Mouse (Mus musculus) left cerebral cortex, adult 9 months (tissue): Measurements from ENCODE around the gene H2-Q1.
A peak's percentile ranks its signal among the peaks of the same experiment; 100 is the strongest.
"Not testable (repeated sequence)": the region's sequence is repeated elsewhere in the genome, so short reads cannot be mapped to it uniquely, and the experiment has no call there.

Experiments
- DNase-seq, 2 experiments: peaks; one replicate each; pipeline ENCODE4 v3.0.0; 2022; ENCODE audit warnings: low spot score in 2 of 2

H2-Q1 gene

DNA sequence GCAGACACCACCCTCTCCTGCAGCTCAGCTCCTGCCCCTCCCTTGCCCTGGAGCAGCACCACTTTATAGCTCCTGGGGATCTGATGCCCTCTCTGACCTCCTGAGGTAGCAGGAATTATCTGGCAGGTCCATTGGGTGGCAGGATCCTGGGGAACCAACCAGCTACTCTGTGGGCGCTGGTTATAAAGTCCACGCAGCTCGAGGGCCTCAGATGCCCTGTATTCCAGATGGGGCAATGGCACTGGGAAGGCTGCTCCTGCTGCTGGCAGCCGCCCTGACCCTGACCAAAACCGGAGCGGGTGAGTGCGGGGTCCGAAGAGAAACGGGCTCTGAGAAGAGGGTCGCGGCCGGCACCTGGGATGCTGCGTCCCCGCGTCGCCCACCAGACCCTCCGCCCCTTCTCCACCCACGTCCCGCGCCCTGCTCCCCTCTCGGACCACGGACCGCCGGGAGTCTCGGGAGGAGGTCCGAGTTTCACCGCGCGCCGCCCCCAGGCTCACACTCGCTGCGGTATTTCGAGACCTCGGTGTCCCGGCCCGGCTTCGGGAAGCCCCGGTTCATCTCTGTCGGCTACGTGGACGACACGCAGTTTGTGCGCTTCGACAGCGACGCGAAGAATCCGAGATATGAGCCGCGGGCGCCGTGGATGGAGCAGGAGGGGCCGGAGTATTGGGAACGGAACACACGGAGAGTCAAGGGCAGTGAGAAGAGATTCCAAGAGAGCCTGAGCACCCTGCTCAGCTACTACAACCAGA is at the start of gene H2-Q1:
Gene H2-Q1, plus strand, starts transcription at position 79 of the 755 bp plus-strand sequence.
- DNase-seq, result no peak

- DNase-seq, result no peak
Measured at GRCm38 (mm10) chr17:35272249-35272648, 48.0 kb upstream of the H2-Q1 start.

DNA sequence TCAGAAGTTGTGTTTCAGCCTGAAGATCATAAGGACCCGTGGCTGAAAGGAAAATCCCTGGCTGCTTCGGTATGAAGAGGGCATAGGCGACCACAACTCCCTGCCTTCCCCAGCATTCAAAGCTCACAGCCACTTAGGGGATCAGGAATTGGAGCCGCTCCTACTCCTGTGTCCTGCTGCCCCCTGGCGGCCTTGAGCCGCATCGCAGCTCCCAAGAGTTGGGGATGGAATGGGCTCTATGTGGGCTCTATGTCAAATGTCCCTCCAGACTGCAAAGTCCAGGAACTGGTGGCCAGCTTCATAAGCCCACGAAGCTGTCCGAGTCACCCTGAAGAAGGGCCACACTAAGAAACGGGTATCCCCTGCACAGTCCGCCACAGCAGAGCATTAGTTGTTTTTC is 45.4 kb upstream of the H2-Q1 start:
- DNase-seq, result peak in 1 of 2 experiments; percentile 88

DNA sequence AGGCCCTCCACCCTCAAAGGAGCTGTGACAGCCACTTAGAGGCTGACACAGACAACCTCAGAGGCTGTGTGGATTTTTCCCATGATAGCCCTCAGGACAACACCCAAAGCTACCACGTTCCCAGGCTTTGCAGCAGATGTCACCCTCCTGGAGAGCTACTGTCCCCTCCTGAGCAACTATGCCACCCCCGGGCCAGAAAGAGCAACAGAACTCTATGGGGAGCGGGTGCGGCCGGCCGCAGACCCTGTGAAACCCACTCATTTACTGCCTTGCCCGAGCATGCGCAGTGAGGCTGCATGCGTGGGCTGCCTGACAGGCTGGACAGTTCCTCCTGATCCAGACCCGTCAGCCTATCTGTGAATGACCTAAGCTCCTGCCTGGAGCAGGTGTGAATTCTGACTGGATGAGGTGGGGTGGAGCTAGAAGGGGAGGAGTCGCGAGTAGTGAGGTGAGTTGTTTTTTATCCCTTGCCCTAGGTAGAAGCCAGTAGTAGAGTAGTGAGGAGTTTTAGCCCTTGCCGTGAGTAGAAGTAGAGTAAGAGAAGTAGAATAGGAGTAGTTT is 43.8 kb upstream of the H2-Q1 start:
- DNase-seq, result no peak

- no peak for DNase-seq
Measured at GRCm38 (mm10) chr17:35278049-35278448, 42.2 kb upstream of the H2-Q1 start.

GRCm38 (mm10) chr17:35278957-35279688 is 41.1 kb upstream of the H2-Q1 start:
- DNase-seq, result no peak

DNA sequence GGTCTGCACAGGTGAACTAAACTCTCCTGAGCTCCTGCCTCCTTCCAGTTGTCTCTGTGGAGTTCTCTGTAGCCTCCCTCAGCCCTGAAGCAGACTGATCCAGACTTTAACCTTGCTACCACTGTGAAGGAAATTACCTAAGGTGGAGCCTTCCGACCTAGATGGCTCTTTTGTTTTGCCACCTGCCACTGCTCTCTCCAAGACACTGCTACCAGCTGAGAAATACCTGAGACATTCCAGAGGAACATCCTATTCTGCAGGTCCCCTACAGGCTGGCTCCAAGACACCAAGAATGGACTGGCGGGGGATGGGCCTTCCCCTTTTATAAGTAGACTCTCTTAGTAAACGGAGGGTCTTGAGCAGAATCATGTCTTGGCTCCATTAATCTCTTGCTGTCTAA is 39.9 kb upstream of the H2-Q1 start:
- DNase-seq, result no peak

GRCm38 (mm10) chr17:35285431-35285830 is 34.8 kb upstream of the H2-Q1 start:
- DNase-seq, result no peak

GRCm38 (mm10) chr17:35295796-35296195 is 24.4 kb upstream of the H2-Q1 start:
- DNase-seq, result peak in 1 of 2 experiments; percentile 56

DNA sequence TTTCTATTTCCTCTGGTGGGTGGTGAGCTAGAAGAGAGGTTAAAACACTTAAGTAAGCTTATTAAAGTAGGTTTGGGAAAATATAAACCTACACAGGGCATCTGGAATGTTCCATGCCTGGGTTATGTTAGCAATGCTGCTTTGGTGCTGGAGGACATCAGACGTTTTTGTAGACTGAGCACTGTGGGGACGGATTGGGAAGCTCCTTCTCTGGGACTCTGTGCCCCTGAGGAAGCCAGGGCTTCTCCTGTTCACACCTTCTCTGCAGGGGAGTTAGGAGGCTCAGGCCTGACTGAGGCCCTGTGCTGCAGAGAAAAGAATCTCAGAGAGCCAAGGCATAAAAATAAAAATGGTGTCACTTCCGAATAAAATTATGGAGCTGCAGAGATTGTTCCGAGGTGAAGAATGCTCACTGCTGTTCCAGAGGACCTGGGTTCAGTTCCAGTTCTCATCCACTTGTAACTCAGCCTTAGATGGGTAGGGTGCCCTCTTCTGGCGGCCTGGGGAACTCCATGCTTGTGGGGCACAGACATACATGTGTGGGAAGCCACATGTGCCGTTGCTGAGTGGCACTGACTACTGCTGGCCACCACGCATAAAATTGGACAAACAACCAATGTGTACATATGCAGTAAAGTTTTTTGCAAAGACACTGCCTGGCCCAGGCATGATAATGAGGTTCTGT is 19.8 kb upstream of the H2-Q1 start:
- DNase-seq, result not testable (repeated sequence)

DNA sequence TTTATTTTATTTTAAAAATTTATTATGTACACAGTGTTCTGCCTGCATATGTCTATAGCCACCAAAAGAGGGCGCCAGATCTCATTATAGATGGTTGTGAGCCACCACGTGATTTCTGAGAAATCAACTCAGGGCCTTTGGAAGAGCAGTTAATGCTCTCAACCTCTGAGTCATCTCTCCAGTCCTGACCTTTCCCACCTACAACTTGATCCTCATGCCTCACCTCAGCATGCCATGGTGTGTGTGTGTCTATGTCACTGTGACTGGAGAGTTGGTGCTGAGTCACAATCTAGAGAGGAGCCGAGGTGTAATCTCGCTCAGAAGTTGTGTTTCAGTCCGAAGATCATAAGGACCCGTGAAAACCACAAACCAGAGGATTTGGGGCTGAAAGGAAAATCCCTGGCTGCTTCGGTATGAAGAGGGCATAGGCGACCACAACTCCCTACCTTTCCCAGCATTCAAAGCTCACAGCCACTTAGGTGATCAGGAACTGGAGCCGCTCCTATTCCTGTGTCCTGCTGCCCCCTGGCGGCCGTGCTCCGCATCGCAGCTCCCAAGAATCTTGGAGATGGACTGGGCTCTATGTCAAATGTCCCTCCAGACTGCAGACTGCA is 18.5 kb upstream of the H2-Q1 start:
- peak in 1 of 2 experiments; percentile 89 for DNase-seq

- no peak for DNase-seq
Measured at GRCm38 (mm10) chr17:35303271-35303670, 16.9 kb upstream of the H2-Q1 start.

- DNase-seq, result no peak
Measured at GRCm38 (mm10) chr17:35303756-35304350, 16.4 kb upstream of the H2-Q1 start.

- DNase-seq, result no peak
Measured at GRCm38 (mm10) chr17:35304478-35304877, 15.7 kb upstream of the H2-Q1 start.

DNA sequence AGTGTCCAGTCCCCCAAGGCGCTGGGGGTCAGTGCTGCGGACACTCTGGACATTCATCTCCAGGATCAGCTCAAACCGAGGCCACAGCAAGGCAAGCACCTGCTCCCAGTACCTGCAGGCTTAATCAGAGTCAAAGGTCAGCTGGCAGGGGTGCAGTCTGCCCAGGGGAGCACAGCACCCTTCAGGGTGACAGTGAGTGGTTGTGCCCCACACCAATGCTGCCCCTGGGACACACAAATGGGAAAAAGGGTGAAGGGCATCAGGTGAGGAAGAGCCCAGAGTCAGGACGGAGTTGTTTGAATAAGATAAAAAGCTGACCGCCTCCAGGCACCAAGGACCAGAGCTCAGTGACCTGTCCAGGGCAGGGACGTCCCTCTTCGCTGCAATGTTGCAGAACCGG is 15.3 kb upstream of the H2-Q1 start:
- DNase-seq, result not testable (repeated sequence)

DNA sequence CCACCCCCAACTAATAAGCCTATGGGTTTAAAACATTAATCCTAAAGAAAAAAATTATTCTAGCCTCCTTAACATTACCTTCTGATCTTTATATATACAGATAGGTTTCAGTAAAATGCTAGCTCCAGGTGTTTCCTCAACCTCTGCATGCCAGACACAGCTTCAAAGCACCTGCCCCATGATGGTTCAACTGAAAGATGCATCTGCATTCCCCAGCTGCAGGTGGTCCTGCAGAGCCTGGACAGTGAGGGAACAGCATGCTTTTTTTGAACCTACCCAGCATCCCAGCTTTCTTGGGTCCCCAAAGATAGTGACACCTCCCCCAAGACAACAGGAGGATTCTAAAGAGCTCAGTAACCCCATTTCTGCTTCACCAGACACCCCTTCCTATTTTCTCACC is 1.5 kb upstream of the H2-Q1 start:
- no peak for DNase-seq

DNA sequence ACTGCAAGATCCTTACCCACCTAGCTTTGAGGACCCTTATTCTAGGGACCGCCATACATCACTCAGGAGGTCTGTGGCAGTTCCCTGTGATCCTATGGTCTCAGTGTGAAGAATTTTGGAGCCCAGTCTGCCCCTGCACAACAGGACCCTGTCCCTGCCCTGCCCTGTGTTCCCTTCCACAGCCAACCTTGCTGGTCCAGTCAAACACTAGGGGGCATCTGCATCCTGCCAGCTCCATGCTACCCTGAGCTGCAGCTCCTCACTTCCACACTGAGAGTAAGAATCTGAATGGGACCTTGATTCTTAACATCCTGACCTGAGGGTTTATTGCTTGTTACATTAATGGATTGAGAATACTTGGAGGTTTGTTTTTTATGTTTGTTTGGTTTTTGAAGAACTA is 4.9 kb downstream of the H2-Q1 start:
- not testable (repeated sequence) for DNase-seq

DNA sequence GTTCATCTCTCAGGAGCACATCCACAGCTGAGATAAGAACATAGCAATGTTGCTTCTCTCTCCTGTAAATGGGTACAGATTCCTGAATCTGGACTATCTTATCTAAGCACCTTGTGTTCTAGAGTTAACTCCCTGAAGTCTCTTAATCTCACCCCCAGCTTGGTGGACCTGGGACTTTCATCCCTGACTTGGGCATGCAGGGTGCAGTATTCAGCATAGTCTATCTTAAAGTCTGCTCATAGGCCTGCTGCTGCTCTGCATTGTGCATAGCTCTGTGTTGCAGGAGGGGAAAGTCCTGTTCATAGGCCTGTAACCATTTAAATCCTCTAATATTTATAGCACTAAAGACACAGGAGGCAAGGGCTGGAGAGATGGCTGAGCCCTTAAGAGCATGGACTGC is 5.8 kb downstream of the H2-Q1 start:
- not testable (repeated sequence) for DNase-seq

- DNase-seq, result not testable (repeated sequence)
Measured at GRCm38 (mm10) chr17:35329714-35330113, 9.5 kb downstream of the H2-Q1 start.

DNA sequence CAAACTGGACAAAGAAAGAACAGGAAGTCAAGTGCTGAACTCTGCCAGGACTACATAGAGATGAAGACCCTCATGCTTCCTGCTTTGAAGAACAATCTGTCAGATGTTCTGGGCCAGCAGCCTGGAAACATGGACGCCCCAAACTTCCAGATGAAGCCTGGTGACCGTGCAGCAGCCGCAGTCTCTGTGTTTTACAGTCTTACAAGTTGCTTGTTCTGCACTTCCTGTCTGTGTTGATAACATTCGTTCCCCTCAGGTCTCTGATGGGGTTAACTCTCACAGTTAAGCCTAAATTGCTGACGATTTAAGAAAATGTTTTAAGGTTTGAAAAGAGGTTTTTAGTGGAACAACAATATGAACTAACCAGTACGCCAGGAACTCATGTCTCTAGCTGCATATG is 11.3 kb downstream of the H2-Q1 start:
- DNase-seq, result not testable (repeated sequence)

- DNase-seq, result no peak
Measured at GRCm38 (mm10) chr17:35342071-35342671, 22.0 kb downstream of the H2-Q1 start, which contains the start of gene H2-Q2. Gene H2-Q2 (plus strand): TSS chr17:35342242.
